Mouse (Mus musculus) spleen, adult 12 weeks (tissue): ENCODE results near the gene Eed.

Source experiments
- DNase-seq: peaks from one replicate; pipeline ENCODE4 v3.0.0; 2022; ENCODE audit warnings: low spot score

The Eed gene

DNA sequence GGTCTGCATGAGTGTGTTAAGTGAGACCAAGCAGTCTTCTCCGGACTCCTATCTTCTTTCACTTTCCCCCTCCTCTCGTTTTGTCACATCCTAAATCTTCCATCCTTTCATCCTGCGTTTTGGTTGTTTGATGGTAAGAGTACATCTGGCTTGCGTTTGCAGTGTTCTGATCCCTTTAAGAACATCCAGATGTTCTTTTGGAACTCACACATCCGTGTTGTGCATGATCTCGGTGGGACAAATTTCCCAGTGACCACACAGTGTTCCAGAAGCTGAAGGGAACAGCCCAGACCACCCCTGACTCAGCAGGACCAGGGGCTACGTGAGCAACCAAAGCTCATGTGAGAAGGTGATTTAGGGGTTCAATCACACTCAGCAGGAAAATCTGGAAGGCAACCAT is 72.4 kb downstream of the Eed start:
- no peak for DNase-seq

DNA sequence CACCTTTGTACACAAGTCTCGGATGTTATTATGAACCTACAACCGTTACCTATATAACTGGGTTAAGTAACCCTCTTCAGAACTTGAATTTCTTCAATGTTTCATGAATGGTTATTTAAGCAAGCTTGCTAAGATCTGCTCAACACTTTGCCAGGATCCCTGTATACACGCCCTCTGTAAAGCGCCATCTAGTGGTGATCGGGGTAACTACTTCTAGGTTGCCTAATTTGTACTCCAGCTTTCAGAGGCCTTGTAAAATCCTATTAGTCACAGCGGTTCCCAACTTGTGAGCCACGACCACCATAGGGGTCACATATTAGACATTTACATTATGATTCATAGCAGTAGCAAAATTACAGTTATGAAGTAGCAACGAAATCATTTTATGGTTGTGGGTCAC is 72.8 kb downstream of the Eed start:
- DNase-seq: peak; percentile 22
